Mouse (Mus musculus) layer of hippocampus, postnatal 14 days (tissue): ENCODE measurements around the gene Hsp90ab1. TPM values are rescaled to one million over a fixed set of nuclear protein-coding genes. Genes with fewer than 3 reads are reported as not detected.

Source experiments
- DNase-seq, 2 experiments: peaks; one replicate each; pipeline ENCODE4 v3.0.0; 2021 to 2022; ENCODE audit warnings: low spot score in 2 of 2, mixed read lengths in 1 of 2
- long read RNA-seq, 2 experiments: library from polyadenylated mRNA; stranded (forward); transcript quantifications; one replicate each; pipeline ENCODE4 v2.0.0; 2021
- total RNA-seq, 2 experiments: library from RNA; stranded (reverse); gene quantifications; 2 replicates each; pipeline ENCODE4 v1.2.3; 2021

The Hsp90ab1 gene
- 1,000 to 10,000 TPM; 1,658 to 1,733 TPM for total RNA-seq
- long read RNA-seq, experiment 1, transcript Hsp90ab1-201 (11 exons, 2,520 nt), result major isoform, 1,298 of 1,488 reads
- long read RNA-seq, experiment 1, partial matches to known transcripts, result 149 of 1,488 reads
- long read RNA-seq, experiment 1, other reads (novel, unspliced or antisense), result 41 of 1,488 reads
- long read RNA-seq, experiment 2, transcript Hsp90ab1-201 (11 exons, 2,520 nt), result major isoform, 1,458 of 1,737 reads
- long read RNA-seq, experiment 2, partial matches to known transcripts, result 238 of 1,737 reads
- long read RNA-seq, experiment 2, other reads (novel, unspliced or antisense), result 41 of 1,737 reads

DNA sequence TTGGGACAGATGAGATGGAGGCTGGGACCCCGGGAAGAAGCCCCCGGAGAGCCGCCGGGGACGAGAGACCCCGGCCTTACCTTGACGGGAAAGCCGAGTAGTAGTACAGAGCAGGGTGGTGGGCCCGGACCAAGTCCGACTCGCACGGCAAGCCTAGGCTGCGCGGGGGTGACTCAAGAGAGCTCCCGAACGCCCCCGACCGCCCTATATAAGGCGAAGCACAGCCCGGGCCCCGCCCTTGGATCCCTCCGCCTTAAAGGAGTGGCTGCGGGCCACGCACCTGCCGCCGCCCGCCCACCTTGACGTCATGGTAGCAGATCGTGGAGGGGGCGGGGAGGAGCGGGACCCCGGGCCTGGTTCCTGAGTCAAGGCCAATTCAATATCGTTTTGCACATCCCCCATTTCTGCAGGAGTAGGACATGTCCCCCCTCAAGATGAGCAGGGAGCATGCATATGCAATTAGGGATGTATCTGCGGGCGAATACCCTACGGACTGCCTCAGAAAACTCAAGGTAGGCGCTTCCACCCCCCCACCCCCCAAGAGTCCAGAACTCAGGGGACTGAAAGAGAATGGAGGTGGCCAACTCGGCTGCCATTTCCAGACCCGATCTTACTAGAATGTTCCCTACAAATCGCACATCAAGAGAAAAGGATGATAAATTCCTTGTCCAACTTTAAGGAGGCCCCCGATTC is at the start of gene Hsp90ab1:
Gene Hsp90ab1, minus strand, starts transcription at position 185 of the 693 bp plus-strand sequence.
- DNase-seq, result peak; percentile 99

DNA sequence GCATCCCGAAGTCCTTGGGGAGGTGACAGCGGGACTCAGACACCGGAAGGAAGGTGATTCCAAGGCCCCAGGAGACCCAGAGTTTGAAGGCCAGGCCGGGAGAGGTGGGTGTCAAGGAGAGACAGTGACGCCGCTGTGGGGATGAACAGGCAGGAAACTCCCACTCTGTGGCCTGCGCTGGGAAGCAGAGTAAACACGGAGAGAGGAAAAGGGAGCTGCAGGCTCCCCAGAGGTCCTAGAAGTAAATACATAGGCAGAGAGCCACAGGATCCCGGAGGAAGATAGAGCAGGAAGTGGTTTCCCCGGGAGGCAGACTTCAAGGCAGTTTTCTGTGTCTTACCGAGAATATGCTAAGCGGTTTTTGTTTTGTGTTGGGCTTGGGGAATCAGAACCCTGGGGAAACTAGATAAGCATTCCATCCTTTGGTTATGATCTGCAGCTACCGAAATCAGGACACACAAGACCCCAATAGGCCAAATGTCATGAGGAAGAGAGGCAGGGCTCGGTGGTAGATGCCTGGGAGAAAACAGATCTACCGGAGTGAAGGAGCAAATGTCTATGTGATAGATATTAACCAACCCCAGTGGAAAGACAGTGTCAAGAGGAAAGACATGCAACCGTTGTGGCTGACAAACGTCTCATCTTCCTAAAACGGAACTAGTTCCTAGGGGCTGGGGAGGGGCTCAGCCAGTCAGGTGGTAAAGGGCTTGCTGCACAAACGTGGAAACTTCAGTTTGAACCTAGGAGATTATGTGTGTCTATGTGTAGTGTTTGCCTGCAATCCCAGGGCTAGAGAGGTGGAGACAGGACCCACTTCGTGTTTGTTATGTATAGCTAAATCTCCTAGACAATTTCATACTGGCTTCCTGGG is 46.5 kb upstream of the Hsp90ab1 start:
- no peak for DNase-seq

DNA sequence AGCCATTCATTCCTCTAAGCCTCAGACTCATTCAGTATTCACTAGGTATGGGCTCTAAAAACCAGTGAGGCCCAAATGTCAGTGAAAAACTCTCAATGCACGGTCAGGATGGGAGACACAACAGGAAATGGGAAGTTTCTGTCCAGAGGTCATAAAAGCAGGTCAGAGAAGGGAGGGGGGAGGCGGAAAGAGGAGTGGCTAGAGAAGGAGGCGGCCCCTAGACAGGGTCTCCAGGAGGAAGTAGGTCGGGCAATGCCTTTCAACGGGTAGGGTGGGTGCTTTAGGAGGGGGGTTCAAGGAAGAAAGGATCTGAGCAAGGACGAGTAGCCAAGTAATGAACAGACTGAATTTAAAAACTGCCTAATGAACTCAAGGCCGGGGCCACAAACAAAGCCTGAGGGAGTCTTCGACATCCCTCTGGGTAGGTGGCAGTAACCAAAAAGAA is 45.9 kb upstream of the Hsp90ab1 start:
- no peak for DNase-seq

GRCm38 (mm10) chr17:45617655-45618054 is 44.6 kb upstream of the Hsp90ab1 start:
- DNase-seq, result no peak

DNA sequence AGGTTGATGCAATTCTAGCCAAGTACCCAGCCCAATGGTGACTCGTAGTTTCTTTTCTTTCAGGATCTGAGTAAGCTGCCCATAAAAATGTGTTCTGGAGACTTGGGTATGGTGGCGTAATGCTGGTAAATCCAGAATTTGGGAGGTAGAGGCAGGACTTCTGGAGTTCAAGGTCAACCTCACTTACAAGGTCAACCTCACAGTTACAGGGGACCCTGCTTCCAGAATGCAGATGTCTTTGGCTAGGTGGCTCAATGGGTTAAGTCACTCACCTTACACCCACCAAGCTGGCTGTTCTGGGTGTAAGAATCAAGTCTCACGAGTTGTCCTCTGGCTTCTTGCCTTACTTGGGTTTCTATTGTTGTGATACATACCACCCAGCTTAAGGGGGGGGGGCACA is 43.6 kb upstream of the Hsp90ab1 start:
- no peak for DNase-seq

DNA sequence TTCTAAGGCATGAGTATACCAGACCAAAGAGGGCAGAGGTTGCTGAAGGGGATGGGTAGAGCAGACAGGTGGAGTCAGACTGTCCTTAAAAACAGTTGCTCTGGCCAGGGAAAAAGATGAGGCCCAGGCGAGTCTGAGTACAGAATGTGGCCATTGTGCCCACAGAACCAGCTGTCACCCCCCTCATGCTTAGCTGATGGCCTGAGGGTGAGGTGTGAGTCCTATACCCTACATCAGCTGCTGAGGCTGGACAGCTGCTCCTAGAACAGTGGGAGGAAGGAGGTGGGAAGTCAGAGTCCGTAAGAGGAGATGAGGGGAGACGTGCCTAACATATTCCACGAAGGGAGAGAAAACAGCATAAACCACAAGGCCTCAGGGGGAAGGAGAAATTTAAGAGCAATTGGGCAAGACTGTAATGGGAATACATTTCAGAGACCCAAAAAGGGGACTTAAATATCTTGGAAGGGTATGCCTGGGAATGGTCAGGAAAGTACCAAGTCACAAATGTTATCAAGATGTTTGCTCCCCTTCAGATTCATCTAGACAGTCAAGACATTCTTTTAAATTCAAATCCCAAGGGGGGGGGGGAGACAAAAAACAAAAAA is 43.1 kb upstream of the Hsp90ab1 start:
- DNase-seq, result no peak

DNA sequence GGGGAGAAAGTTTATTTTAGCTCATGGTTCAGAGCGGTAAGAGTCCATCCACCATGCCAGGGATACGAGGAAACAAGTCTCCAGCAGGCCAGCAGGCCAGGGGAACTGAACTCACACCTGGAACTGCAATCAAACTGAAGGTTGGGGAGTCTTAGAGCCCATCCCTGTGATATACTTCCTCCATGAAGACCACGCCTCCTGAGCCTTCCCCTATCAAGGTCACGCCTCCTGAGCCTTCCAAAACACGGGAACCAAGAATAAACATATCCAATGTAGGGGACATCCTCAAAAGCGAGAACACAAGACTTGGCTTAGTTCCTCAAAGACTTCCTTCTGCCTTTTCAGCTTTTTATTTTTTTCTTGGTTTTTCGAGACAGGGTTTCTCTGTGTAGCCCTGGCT is 39.9 kb upstream of the Hsp90ab1 start:
- DNase-seq, result no peak

DNA sequence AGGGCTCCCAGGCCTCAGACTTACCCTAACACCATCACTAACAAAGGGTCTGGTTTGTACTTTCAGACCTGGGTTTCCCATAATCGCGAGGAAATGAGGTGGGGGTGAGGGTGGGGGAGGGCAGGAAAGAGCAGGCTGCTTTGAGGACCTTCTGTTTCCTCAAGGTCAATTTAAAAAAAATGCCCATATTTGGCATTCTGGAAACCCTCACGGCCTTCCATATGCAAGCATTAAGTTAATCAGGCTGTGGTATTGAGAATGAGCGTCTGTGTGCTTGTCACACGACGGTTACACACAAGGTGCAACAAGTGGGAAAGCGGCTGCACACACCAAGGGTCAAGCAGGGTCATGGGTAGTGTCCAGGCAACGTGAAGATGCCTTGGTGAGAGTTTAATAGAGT is 38.9 kb upstream of the Hsp90ab1 start:
- no peak for DNase-seq

- no peak for DNase-seq
Measured at GRCm38 (mm10) chr17:45610144-45610866, 37.2 kb upstream of the Hsp90ab1 start.

- DNase-seq, result no peak
Measured at GRCm38 (mm10) chr17:45608396-45608795, 35.3 kb upstream of the Hsp90ab1 start.

- no peak for DNase-seq
Measured at GRCm38 (mm10) chr17:45606992-45607879, 34.2 kb upstream of the Hsp90ab1 start.

- DNase-seq, result no peak
Measured at GRCm38 (mm10) chr17:45602984-45603383, 29.9 kb upstream of the Hsp90ab1 start.

DNA sequence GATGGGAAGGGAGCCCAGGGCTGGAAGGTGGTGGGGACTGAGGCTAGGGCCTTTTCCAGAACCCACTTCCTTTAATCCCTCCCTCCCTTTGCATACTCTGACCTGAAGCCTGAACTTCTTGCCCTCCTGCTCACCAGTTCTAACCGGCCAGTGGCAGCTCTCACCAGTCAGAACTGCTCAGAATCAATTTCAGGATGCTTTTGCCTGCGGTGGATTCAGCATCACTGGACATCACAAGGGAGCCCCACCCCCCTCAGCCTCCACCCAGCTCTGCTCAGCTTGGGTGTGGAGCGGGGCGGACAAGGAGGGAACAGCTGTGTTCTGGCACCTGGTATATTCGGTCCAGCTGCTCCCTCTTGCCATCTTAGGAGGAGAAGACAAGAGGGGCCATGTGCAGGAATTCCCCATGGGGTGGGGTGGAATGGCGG is 28.8 kb upstream of the Hsp90ab1 start, which contains the start of gene Mymx:
Gene Mymx, minus strand, starts transcription at position 226 of the 428 bp plus-strand sequence.
- DNase-seq, result no peak

- no peak for DNase-seq
Measured at GRCm38 (mm10) chr17:45601325-45601724, 28.3 kb upstream of the Hsp90ab1 start.

GRCm38 (mm10) chr17:45600267-45600666 is 27.2 kb upstream of the Hsp90ab1 start:
- no peak for DNase-seq

- DNase-seq, result no peak
Measured at GRCm38 (mm10) chr17:45599446-45600242, 26.6 kb upstream of the Hsp90ab1 start, which contains the start of gene Slc29a1. Gene Slc29a1 (minus strand): TSS chr17:45599606.

GRCm38 (mm10) chr17:45598891-45599290 is 25.8 kb upstream of the Hsp90ab1 start:
- DNase-seq, result no peak

DNA sequence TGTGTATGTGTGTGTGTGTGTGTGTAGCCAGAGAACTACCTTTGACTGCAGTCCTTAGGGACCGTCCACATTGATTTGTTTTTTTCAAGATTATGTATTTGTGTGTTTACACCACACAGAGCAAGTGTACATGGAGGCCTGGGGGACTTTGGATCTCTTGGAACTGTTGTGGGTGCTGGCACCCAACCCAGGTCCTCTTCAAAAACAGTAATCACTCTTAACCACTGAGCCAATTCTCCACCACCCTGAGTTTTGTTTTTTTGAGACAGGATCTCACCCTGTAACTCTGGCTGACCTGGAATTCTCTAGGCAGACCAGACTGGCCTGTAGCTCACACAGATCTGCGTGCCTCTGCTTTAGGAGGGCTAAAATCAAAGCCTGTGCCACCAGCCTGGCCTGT is 25.3 kb upstream of the Hsp90ab1 start:
- no peak for DNase-seq
